Mouse (Mus musculus): ENCODE data around the gene Pdzd2. TPM values are rescaled to one million over a fixed set of nuclear protein-coding genes. Genes with fewer than 3 reads are reported as not detected.

Pdzd2 gene
- polyA plus RNA-seq, 1 experiment = 17.6 TPM

- no peak for DNase-seq (ENCODE audit: low read depth)
Measured at GRCm38 (mm10) chr15:12319889-12320288, 419.8 kb downstream of the Pdzd2 start.

DNA sequence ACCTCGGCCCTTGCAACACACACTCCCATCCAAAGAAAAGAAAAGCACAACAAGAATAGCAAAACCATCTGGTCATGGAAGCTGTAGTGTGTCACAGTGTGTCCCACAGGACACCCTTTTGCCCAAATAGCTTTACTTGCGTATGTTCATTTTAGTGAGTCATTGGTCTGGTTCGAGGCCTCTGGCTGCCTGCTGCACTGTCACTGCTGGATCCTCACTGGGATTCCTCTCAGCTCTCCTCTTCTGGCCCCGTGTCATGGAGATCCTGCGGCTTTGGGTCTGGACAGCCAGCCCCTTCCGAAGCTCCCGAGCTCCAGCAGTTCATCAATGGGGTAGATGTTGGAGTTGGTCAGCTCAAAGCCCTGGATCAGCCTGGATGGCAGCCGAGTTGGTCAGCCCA, 421.3 kb downstream of the Pdzd2 start:
- no peak for DNase-seq (ENCODE audit: low read depth)

DNA sequence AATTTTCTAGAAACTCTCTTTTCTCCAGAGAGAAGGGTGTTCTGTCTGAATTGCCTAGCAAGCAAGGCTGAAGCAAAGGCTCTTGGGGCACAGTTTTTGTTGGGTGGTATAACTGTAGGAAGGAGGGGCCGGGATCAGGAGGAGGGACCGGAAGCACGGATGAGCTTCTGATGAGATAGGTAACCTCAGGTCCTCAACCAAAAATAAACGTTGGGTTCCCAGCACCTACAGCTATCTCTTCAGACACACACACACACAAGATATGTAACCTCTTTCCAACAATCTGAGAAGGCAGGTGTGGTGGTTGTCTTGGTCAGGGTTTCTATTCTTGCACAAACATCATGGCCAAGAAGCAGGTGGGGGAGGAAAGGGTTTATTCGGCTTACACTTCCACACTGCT, 422.4 kb downstream of the Pdzd2 start:
- DNase-seq (ENCODE audit: low read depth) = no peak

DNA sequence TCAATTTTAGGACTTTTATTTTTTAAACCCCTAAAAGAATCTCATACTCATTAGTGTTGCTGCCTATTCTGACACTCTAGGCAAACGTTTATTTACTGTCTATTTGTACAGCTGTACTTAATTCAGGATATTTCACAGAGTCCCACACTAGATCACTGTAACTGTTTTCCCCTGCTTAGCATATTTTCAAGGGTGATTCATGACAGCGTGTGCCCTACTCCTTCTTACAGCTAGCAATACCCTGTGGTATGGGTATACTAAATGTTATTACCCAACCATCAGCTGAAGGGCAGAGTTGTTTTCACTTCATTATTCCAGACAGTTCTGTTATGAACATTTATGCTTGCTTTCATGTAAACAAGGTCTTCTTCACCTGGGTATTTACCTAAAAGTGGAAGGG, 423.7 kb downstream of the Pdzd2 start:
- no peak for DNase-seq (ENCODE audit: low read depth)

GRCm38 (mm10) chr15:12314584-12314983, 425.1 kb downstream of the Pdzd2 start:
- DNase-seq (ENCODE audit: low read depth) = no peak

DNA sequence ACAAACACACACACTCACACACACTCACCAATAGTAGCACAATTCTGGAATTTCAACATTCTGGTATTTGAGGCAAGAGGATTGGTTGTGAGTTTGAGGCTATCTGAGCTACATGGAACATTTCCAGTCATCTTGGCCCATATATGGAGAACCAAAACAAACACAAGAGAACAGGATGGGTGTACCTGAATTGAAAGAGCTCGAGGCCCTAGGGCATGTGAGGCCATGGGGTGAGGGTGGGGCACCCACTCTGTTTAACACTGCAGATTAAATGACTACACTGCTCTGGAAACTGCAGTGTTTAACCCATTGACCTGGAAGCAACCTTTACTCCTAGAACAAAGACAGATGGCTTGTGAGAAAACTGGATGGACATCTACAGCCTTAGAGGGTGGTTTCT, 426.5 kb downstream of the Pdzd2 start:
- no peak for DNase-seq (ENCODE audit: low read depth)

DNA sequence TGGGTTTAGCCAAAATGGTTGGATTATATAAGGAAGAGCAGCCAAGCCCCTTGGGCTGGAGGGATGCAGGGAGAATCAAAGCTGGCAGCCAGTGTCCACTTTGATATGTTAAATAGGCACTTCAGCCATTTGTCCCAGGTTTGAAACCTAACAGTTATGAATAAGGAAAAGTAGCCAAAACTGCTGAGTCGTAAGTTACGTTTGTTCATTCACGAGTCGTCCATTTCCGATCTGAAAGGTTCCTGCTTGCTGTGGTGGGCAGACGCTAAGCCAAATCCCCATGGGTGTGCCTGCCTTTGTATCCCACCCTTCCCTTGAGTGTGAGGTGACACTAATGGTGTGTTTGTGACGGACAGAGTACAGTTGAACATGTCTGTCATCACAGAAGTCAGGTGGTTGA, 428.3 kb downstream of the Pdzd2 start:
- DNase-seq (ENCODE audit: low read depth) = no peak

GRCm38 (mm10) chr15:12310676-12311075, 429.0 kb downstream of the Pdzd2 start:
- DNase-seq (ENCODE audit: low read depth) = no peak

Other genes starting within 250 kb of the Pdzd2 start
- 11.0 and 12.0 TPM in 2 replicates for gene 6030458C11Rik, start 84.7 kb upstream of the Pdzd2 start, polyA plus RNA-seq (2012; rRNA removed)
- 11.3 and 15.2 TPM in 2 replicates for gene Drosha, start 84.9 kb upstream of the Pdzd2 start, polyA plus RNA-seq (2012; rRNA removed)

All from gonadal fat pad, adult 2 months (tissue).